Mouse (Mus musculus) stomach, embryonic 15.5 days (tissue): ENCODE data around the gene Ephb4. TPM values are rescaled to one million over a fixed set of nuclear protein-coding genes. Genes with fewer than 3 reads are reported as not detected.

Experiments used
- ATAC-seq: fragments of 200-750 bp; cut with Nextera tagmentation; 2 replicates; pipeline ENCODE4 v1.8.0; 2017; ENCODE audit warnings: low read depth, moderate number of reproducible peaks, moderate TSS enrichment; ENCODE audit not compliant: insufficient read depth, low FRiP score
- H3K27ac ChIP-seq: fragments of 300-500 bp; sonication (generic); 2 replicates; pipeline ENCODE4 v1.5.1; 2015; ENCODE audit warnings: mild to moderate bottlenecking, inconsistent platforms
- H3K27me3 ChIP-seq: fragments of 300-500 bp; sonication (generic); replicated peaks from 2 replicates; pipeline ENCODE4 v1.6.1; 2015; ENCODE audit warnings: inconsistent platforms
- H3K36me3 ChIP-seq: fragments of 300-500 bp; sonication (generic); 2 replicates; pipeline ENCODE4 v1.6.1; 2015; ENCODE audit warnings: inconsistent platforms
- H3K4me1 ChIP-seq: fragments of 300-500 bp; sonication (generic); 2 replicates; pipeline ENCODE4 v1.6.1; 2015; ENCODE audit warnings: inconsistent platforms
- H3K4me2 ChIP-seq: fragments of 300-500 bp; sonication (generic); 2 replicates; pipeline ENCODE4 v1.6.1; 2015; ENCODE audit warnings: mild to moderate bottlenecking, inconsistent platforms
- H3K4me3 ChIP-seq: fragments of 300-500 bp; sonication (generic); replicated peaks from 2 replicates; pipeline ENCODE4 v1.5.1; 2015; ENCODE audit warnings: inconsistent platforms
- H3K9ac ChIP-seq: fragments of 300-500 bp; sonication (generic); 2 replicates; pipeline ENCODE4 v1.6.1; 2015; ENCODE audit warnings: inconsistent platforms
- H3K9me3 ChIP-seq: fragments of 300-500 bp; sonication (generic); 2 replicates; pipeline ENCODE4 v1.6.1; 2016; ENCODE audit warnings: inconsistent platforms
- WGBS: fragments of 180-500 bp; shearing (Covaris S2); methylation state at CpG from one replicate; pipeline ENCODE4 v1.1.7; 2015; 5-methylcytosine and 5-hydroxymethylcytosine counted together
- polyA plus RNA-seq: library from polyadenylated mRNA; unstranded; fragments of >200 nt; fragmentation: Nextera tagmentation; extraction: Ambion mirVana; gene quantifications from 2 replicates; pipeline ENCODE4 v1.2.1, GENCODE M21; 2015

The Ephb4 gene
- polyA plus RNA-seq, 1 experiment from 2014 or later = 35.5 TPM

DNA sequence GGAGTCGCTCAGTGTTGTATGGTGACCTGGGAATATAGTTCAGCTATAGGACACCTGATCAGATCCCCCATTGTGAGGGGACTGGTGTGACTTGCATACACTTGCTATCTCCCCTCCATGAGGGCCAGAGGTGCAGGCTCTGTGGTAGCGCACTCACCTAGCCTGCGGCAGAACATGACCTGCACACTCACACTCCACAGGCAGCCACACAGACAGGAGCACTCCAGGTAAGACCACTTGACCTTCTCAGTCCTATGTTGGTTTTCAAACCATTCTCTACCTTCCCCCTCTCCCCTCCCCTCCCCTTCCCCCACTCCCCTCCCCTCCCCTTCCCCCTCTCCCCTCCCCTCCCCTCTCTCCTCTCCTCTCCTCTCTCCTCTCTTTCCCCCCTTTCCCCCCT lies 60.6 kb downstream of the Ephb4 start:
- Histone ChIP-seq H3K36me3 (no peaks in the 10 kb centered on the region), H3K4me2 (no peak overlapping the region), H3K27me3 (no peaks in the 10 kb centered on the region), H3K4me3 (no peak overlapping the region), H3K9me3 (no peaks in the 10 kb centered on the region), H3K9ac (no peak overlapping the region), H3K4me1 (no peaks in the 10 kb centered on the region), H3K27ac (no peak overlapping the region)
- ATAC-seq = no peak
- WGBS = 86% methylated on average over 3 of the region's 3 CpGs

DNA sequence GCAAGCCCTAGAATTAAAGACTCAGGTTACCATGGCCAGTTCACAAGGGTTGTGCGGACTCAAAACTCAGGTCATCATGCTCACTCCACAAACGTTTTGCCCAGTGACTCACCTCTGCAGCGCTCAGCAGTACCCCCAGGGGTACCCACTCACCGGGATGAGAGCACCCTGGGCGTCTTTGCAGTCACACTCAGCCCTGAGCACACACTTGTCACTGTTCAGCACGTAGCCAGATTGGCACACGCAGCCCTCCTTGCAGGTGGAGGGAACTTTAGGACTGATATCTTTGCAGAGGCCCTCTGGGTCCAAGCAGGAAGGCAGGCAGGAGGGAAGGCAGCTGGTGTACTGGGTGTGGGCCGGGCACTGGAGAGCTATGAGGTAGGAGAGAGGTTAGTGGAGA lies 61.3 kb downstream of the Ephb4 start:
- Histone ChIP-seq H3K9me3 (no peaks in the 10 kb centered on the region), H3K36me3 (no peaks in the 10 kb centered on the region), H3K4me2 (no peak overlapping the region), H3K9ac (no peak overlapping the region), H3K27ac (no peak overlapping the region), H3K4me3 (no peak overlapping the region), H3K27me3 (no peaks in the 10 kb centered on the region), H3K4me1 (no peaks in the 10 kb centered on the region)
- no peak for ATAC-seq
- 64% methylated on average over 8 of the region's 8 CpGs for WGBS

DNA sequence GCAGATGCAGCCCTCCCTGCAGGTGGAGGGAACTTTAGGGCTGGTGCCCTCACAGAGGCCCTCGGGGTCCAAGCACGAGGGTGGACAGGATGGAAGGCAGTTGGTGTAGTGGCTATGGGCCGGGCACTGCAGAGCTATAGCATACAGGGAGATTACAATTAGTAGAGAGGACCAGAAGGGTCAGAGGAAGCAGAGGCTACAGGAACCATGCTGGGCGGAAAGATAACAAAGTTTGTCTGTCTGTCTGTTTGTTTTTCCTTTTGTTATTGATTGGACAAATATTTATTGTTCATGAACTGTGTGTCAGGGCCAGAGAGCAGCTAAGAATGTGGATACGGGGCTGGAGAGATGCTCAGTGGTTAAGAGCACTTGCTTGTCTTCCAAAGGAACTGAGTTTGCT lies 64.3 kb downstream of the Ephb4 start:
- Histone ChIP-seq H3K9me3 (no peaks in the 10 kb centered on the region), H3K4me1 (no peaks in the 10 kb centered on the region), H3K27me3 (no peaks in the 10 kb centered on the region), H3K4me2 (no peak overlapping the region), H3K36me3 (no peaks in the 10 kb centered on the region), H3K27ac (no peak overlapping the region), H3K9ac (no peak overlapping the region), H3K4me3 (no peak overlapping the region)
- ATAC-seq = no peak
- 29% methylated on average over 5 of the region's 5 CpGs for WGBS

DNA sequence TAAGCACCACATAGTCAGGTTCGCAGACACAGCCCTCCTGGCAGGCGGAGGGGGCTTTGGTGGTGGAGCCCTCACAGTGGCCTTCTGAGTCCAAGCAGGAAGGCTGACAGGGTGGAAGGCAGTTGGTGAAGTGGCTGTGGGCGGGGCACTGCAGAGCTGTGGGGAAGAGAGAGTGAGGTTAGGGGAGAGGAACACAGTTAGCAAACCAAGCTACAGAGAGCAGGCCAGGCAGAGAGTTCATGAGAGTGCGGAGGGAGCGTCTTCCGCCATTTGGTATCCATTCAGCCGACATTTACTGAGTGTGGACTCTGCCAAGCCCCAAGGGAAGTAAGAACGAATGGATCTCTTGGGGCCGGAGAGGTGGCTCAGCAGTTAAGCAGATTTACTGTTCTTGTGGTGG lies 69.2 kb downstream of the Ephb4 start:
- no peaks in the 10 kb centered on the region for H3K36me3 ChIP-seq
- H3K27me3 ChIP-seq = no peaks in the 10 kb centered on the region
- H3K27ac ChIP-seq = peak overlapping the region; percentile 31; the same call in 1 of the 2 replicates
- no peak for ATAC-seq
- H3K9ac ChIP-seq = no peak overlapping the region
- H3K9me3 ChIP-seq = no peaks in the 10 kb centered on the region
- H3K4me1 ChIP-seq = no peaks in the 10 kb centered on the region
- H3K4me3 ChIP-seq = no peak overlapping the region
- WGBS = 53% methylated on average over 9 of the region's 9 CpGs
- H3K4me2 ChIP-seq = no peak overlapping the region

DNA sequence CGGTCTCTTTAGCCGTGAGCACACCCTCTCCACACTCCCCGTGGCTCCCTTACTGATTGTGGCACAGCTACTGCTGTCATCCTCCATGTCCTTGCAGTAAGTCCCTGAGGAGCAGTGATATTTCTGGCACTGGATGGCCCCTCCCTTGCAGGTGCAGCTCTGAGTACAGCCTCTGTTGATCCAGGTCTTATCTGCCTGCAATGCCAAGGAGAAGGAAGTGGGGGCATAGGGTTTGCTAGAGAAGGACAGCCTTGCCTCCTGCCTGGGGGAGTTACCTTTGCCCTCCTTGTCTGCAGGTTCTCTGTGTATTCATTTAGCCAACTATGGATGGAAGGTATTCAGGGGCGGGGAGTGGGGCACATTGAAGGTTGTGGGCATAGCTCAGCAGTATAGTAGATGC lies 69.9 kb downstream of the Ephb4 start:
- H3K4me2 ChIP-seq = 0 out of 2 replicates have a peak overlapping the region, but pooled peaks have one; percentile 4
- H3K4me3 ChIP-seq = no peak overlapping the region
- H3K9me3 ChIP-seq = no peaks in the 10 kb centered on the region
- peak overlapping the region; percentile 31 for H3K27ac ChIP-seq
- H3K36me3 ChIP-seq = no peaks in the 10 kb centered on the region
- ATAC-seq = peak; percentile 77
- WGBS = 67% methylated on average over 4 of the region's 4 CpGs
- no peaks in the 10 kb centered on the region for H3K4me1 ChIP-seq
- H3K9ac ChIP-seq = no peak overlapping the region
- H3K27me3 ChIP-seq = no peaks in the 10 kb centered on the region

DNA sequence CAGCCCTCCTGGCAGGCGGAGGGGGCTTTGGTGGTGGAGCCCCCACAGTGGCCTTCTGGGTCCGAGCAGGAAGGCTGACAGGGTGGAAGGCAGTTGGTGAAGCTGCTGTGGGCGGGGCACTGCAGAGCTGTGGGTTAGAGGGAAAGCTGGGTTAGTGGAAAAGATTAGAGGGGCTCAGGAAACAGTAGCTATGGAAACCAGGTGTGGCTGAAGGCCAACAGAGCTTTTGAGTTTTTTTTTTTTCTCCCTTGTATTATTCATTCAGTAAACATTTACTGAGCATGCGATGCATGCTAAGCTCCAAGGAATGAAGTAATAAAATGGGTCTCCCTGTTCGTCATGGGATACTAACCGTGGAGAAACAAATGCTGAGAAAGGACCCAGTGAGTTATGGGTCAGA lies 75.7 kb downstream of the Ephb4 start:
- H3K4me1 ChIP-seq = peaks cover 6% of the 10 kb centered on the region; the same call in 1 of the 2 replicates
- no peak overlapping the region for H3K4me3 ChIP-seq
- peak overlapping the region; percentile 44; the same call in 1 of the 2 replicates for H3K27ac ChIP-seq
- no peaks in the 10 kb centered on the region for H3K36me3 ChIP-seq
- 43% methylated on average over 6 of the region's 6 CpGs for WGBS
- peak; percentile 71; the same call in 1 of the 2 replicates for ATAC-seq
- no peaks in the 10 kb centered on the region for H3K9me3 ChIP-seq
- no peak overlapping the region for H3K4me2 ChIP-seq
- no peaks in the 10 kb centered on the region for H3K27me3 ChIP-seq
- H3K9ac ChIP-seq = no peak overlapping the region

Other genes with a start within 250 kb of the Ephb4 start
- gene Trim56, start 233.9 kb upstream of the Ephb4 start, polyA plus RNA-seq = 9.7 and 10.2 TPM in 2 replicates
- gene Muc3, start 200.8 kb upstream of the Ephb4 start, polyA plus RNA-seq = 0.54 and 1.9 TPM in 2 replicates
- gene Muc3a, start 137.7 kb upstream of the Ephb4 start, polyA plus RNA-seq = 1.2 and 2.6 TPM in 2 replicates
- 9.8 and 12.3 TPM in 2 replicates for gene Ache, start 62.6 kb upstream of the Ephb4 start, polyA plus RNA-seq
- 7.8 and 8.7 TPM in 2 replicates for gene Ufsp1, start 55.5 kb upstream of the Ephb4 start, polyA plus RNA-seq
- gene Srrt, start 42.4 kb upstream of the Ephb4 start, polyA plus RNA-seq = 113 and 122 TPM in 2 replicates
- 73.2 and 73.4 TPM in 2 replicates for gene Trip6, start 35.7 kb upstream of the Ephb4 start, polyA plus RNA-seq
- gene Slc12a9, start 16.5 kb upstream of the Ephb4 start, polyA plus RNA-seq = 13.0 and 14.5 TPM in 2 replicates
- gene Zan, start 127.0 kb downstream of the Ephb4 start, polyA plus RNA-seq = 0.72 and 0.94 TPM in 2 replicates
- 52.4 and 54.6 TPM in 2 replicates for gene Pop7, start 152.4 kb downstream of the Ephb4 start, polyA plus RNA-seq
- gene Gigyf1, start 168.4 kb downstream of the Ephb4 start, polyA plus RNA-seq = 10.2 and 12.2 TPM in 2 replicates
- gene Epo, start 183.1 kb downstream of the Ephb4 start, polyA plus RNA-seq = not detected in 2 replicates
- 359 and 366 TPM in 2 replicates for gene Gnb2, start 183.4 kb downstream of the Ephb4 start, polyA plus RNA-seq
- 4.5 and 5.1 TPM in 2 replicates for gene Actl6b, start 203.4 kb downstream of the Ephb4 start, polyA plus RNA-seq
- 2.2 and 4.7 TPM in 2 replicates for gene Tfr2, start 219.7 kb downstream of the Ephb4 start, polyA plus RNA-seq